Mouse (Mus musculus): ENCODE measurements around the gene Trim3. TPM values are rescaled to one million over a fixed set of nuclear protein-coding genes. Genes with fewer than 3 reads are reported as not detected.

The Trim3 gene
- 100 to 1,000 TPM; 124 to 145 TPM for total RNA-seq (2021)

- DNase-seq (ENCODE audit: extremely low spot score in 1 of 2, low spot score in 1 of 2): peak; percentile 80 to 83
These were observed at the start of gene Trim3 for GRCm38 (mm10) chr7:105633127-105633800. Gene Trim3, minus strand, starts transcription at chr7:105633571.

GRCm38 (mm10) chr7:105650639-105651435, 17.5 kb upstream of the Trim3 start, which contains the start of gene Dnhd1:
Gene Dnhd1, plus strand, starts transcription at chr7:105650827.
- peak; percentile 25 to 48 for DNase-seq (ENCODE audit: extremely low spot score in 1 of 2, low spot score in 1 of 2)

DNA sequence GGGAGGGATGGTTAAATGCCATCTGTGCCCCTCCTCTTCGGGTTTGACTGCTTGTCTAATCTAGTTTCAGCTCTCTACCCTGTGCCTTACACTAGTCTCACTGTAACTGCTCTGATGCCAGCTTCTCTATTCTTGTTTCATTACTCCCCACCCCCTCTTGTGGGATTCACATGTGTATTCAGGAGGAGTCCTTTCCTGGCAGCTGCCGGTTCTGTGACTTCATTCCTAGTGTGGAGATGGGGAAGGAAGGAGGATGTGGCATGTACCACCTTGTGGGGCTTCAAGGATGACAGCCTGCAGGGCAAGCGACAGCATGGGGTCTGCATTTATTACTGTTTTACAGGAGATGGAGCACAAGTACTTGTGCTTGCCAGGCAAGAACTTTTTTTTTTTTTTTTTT, 8.6 kb upstream of the Trim3 start:
- no peak for DNase-seq (ENCODE audit: extremely low spot score in 1 of 2, low spot score in 1 of 2)

DNA sequence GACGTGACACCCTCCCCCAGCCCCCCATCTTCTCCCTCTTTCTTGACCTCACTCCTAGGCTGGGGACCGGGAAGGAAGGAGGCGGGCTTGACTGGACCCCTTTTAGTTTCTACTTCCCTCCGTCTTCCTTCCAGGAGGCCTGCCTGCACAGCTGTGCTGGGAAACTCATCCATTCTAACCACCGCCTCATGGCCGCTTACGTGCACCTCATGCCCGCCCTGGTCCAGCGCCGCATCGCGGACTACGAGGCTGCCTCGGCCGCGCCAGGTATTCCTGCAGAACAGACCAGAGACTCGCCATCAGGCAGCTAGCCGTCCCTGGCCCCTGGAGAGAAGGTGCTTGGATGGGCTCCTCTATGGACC, 7.5 kb upstream of the Trim3 start:
- no peak for DNase-seq (ENCODE audit: extremely low spot score in 1 of 2, low spot score in 1 of 2)

DNA sequence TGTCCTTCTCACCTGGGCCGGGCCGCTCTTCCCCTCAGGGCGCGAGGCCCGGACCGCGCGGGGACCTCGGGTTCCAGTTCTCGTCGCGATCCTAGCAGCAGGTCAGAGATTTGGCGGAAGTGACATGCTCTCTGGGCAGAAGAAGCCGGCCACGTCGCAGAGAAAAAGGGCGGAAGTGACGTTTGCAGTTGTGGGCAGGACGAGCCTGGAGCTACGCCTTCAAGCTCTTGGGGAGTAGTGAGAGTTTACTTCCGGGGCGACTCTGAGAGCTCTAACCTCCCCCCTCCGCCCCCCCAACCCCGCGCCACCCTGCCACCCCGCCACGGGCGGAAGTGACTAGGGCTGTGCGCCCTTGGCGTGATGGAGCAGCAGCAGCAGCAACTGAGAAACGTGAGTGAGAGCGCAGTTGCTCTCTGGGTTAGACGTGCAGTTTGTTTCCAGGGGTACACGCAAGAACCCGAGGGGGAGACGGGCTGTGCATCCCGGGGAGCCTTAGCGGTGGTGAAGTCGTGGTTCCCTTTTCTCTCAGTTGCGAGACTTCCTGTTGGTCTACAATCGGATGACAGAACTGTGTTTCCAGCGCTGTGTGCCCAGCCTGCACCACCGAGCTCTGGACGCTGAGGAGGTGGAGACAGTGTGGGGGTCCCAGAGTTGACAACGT, 7.0 kb upstream of the Trim3 start, which contains the start of the genes Arfip2 and Gm45799:
Gene Arfip2 (minus strand): TSS at position 184 of the 661 bp plus-strand sequence.
Gene Gm45799 (plus strand): TSS at position 320 of the 661 bp plus-strand sequence.
- peak; percentile 88 for DNase-seq (ENCODE audit: extremely low spot score in 1 of 2, low spot score in 1 of 2)

DNA sequence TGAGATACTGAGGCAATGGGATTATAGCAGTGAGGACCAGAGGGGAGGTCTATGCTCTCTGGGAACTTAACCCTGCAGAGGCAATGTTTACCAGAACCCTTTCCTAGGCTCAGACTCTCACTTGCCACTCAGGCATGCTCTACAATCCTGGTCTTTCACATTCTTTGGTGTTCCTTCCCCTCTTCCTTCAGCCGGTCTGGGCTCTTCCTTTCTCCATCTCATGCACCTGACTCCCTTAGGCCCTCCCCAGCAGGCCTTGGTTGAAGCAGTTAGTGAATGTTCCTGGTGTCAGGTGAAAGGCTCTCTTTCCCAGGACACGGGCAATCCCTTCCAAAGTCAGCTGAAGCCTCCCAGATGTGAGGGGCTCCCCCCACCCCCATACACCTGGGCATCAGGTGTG, 6.4 kb upstream of the Trim3 start, which contains the start of gene Timm10b:
Gene Timm10b (plus strand): TSS at position 301 of the 400 bp plus-strand sequence.
- no peak for DNase-seq (ENCODE audit: extremely low spot score in 1 of 2, low spot score in 1 of 2)

- DNase-seq (ENCODE audit: extremely low spot score in 1 of 2, low spot score in 1 of 2): no peak
These were observed 5.9 kb upstream of the Trim3 start for GRCm38 (mm10) chr7:105639304-105639703.

DNA sequence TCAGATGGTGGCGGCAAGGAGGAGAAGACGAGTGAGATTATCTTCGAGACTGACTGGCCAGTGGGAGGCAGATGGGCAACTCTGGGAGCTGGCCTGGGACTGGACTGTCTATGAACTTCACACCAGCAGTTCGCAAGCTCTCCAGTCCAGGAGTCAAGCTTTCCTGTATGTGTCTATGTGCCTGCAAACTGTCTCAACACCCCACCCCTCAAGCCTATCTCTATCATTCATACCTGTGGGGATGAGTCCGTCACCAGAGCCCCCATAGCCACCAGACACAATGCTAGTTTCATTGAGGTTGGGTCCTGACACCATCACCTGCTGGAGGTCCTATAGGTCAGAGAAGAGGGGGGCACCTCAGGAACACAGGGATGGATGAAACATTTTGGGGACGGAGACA, 5.4 kb upstream of the Trim3 start:
- DNase-seq (ENCODE audit: extremely low spot score in 1 of 2, low spot score in 1 of 2): no peak

GRCm38 (mm10) chr7:105635726-105636125, 2.4 kb upstream of the Trim3 start:
- no peak for DNase-seq (ENCODE audit: extremely low spot score in 1 of 2, low spot score in 1 of 2)

DNA sequence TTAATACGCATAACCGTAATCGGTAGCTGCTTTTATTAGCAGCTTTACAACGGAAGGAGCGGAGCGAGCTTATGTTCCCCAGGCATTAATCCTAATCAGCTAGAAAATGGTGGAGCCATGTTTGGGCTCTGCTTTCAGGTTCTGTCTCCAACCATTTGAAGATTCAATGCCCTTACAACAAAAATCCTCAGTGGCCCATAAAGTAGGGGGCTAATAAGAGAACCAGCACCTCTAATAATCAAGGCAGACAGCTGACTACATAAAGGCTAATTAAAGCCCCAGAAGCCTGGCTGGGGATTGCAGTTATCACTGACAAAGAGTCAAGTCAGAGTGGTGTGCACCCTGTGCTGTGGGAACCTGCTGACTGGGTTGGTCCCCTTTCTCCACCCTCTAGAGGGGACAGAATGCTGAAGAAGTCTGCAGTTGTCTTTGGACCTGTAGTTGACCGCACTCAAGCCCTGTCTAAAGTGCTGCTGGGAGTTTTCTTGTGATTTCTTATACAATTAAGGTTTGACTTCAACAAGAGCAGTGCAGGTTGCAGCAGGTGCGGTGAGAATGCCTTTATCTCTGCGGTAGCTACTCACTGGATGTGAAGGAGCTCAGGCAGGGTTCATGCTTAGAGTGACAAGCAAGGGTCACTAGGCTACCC, 1.0 kb upstream of the Trim3 start:
- no peak for DNase-seq (ENCODE audit: extremely low spot score in 1 of 2, low spot score in 1 of 2)

DNA sequence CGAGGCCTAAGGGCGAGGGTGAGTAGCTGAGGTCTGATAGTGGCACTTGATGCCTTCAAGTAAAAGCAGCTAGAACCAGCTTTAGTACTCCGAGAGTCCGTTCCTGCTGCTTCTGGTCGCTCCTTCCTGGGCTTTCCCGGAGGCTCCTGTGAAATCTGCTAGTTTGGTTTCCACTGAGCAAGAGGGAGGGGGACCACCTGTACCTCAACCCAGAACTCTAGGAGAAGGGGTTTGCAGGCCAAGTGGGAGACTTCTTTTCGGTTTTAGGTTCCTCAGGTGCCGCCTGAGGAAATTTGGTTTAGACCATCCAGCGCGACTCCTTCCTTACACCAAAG, 397 bp upstream of the Trim3 start:
- no peak for DNase-seq (ENCODE audit: extremely low spot score in 1 of 2, low spot score in 1 of 2)

DNA sequence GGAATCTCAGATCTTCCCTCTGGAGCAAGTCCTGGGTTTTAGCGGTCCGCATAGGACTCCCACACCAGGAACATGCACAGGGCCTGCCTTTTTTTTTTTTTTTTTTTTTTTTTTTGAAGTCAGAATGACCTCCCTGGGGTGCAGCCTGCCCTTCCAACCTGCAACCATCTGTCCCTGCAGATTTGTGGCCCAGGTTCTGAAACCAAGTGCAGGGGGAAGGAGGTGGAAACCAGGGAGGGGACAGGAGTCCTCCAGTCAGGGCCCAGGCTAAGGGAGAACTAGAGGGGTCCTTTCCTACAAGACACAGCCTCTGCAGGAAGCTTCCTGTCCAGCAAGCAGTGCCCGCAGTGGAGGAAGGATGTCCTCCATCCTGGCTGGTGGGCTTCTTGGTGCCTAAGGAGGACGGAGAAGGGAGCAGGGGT, 809 bp downstream of the Trim3 start:
- no peak for DNase-seq (ENCODE audit: extremely low spot score in 1 of 2, low spot score in 1 of 2)

DNA sequence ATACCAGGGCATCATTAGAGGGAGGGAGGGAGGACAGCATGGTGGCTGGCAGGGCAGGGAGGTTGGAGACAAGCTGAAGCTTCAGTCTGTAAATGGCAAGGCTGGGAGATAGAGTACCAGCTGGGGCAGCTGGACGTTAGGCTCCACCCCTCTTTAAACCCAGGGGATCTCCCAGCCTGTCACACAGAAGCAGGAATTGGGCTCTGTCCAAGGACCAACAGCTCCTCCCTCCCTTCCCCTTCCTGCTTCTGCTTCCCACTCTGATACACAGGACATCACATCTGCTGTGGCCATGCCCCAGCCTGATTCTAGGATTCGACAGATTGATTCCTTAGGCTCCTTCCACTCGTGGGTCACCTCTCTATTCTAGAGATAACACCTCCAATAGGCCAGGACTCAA, 4.7 kb downstream of the Trim3 start:
- no peak for DNase-seq (ENCODE audit: extremely low spot score in 1 of 2, low spot score in 1 of 2)

DNA sequence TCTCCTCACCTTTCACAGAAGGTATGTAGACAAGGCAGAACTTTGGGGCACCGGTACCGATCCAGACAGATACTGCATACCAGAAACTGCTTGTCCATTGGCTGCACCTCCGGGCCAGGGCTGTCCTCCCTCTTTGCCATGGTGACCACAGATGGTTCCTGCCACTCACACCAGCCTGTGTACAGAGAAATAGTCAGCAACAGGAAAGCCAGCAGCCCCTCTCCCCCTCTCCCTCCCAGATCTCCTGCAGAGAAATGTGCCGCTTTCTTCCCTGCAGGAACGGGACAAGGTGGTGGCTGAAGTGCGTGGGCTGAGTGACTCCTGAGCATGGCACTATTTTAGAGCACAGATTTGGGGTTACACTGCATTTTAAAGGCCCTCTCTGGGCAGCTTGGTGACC, 8.0 kb downstream of the Trim3 start:
- DNase-seq (ENCODE audit: extremely low spot score in 1 of 2, low spot score in 1 of 2): no peak

DNA sequence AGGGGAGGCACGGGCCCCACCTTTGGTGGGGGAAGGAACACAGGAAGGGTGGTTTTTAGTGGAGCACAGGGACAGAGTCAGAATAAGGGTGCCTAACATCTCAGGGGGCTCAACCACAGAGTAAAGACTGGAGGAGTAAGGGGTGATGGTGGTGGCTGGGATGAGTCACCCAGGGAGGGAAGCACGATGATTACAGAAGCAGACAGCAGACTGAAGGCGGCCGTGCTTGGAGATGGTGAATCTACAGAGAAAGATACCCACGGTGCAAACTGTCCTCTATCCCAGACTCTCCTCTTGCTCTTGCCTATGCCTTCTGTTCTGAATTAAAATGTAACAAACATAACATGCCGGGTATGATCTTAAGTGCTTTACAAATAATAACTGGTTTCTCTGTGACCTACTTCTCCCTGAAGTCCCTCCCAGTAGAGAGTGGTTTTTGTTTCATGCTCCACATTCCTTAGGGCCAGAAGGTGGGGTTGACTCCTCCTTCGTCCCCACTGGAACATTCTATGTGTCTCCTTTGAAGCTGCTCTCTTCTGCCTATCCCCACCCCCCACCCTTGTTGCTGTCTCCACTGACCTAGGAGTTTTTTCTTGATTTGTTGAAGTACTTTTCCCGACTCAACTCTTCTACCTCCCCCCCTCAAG, 11.6 kb downstream of the Trim3 start:
- DNase-seq (ENCODE audit: extremely low spot score in 1 of 2, low spot score in 1 of 2): no peak

DNA sequence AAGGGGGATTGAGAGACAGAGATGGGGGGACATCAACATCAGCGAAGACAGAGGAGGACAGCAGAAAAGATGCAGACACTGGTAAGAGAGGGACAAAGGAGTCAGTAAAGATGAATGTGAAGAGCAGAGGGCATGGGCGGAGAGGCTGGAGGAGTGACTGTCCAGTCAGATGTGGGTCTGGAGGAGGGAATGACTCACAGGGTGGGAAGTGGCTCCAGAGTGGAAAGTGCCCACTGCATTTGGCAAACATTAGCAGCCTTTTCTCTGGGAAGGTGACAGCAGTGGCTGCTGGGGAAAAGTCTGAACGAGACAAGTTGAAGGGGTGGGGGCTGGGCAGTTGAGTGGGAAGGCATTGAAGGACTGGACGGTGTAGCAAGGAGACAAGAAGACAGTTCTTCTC, 12.3 kb downstream of the Trim3 start:
- DNase-seq (ENCODE audit: extremely low spot score in 1 of 2, low spot score in 1 of 2): no peak

GRCm38 (mm10) chr7:105619701-105620100, 13.7 kb downstream of the Trim3 start:
- no peak for DNase-seq (ENCODE audit: extremely low spot score in 1 of 2, low spot score in 1 of 2)

- no peak for DNase-seq (ENCODE audit: extremely low spot score in 1 of 2, low spot score in 1 of 2)
These were observed 15.6 kb downstream of the Trim3 start for GRCm38 (mm10) chr7:105617810-105618209.

DNA sequence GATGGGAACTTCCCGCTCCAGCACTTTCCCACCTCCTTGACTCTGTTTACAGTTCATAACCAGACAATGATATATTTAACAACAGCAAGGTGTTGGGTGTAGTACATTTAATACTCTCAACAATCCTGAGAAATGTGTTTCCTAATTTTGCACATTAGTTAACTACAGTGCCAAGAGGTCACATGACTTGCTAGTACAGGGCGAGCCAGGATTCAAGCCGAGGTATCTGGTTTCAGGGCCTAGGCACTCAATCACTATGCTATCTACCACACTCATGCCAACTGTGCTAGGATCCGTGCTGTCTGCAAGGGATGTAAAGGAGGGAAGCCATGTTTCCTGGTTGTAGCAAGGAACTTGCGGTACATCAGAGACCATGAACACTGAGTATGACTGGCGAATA, 16.8 kb downstream of the Trim3 start:
- no peak for DNase-seq (ENCODE audit: extremely low spot score in 1 of 2, low spot score in 1 of 2)

DNA sequence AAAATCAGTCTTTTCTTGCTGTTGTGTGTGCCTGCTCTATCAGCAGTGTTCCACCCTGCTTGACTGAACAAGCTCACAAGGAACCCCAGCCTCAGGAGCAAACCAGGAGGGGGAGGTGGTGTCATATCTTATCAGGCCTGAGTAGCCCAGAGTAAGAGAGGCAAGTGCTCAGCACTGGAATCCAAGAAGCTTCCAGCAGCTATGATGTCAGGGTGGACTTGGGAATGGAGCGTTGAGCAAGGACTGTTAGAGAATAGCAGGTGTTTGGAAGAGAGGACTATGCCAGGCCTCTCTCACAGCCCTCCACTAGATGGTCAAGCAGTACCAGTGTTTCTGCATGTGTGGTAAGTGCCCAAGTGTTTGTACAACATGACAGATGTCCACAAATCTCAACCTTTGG, 17.7 kb downstream of the Trim3 start:
- DNase-seq (ENCODE audit: extremely low spot score in 1 of 2, low spot score in 1 of 2): no peak
